Mouse (Mus musculus) myocyte (in vitro differentiated cells): ENCODE results near the gene Ddah2. TPM values are rescaled to one million over a fixed set of nuclear protein-coding genes. Genes with fewer than 3 reads are reported as not detected.

Experiments
- H3K27me3 ChIP-seq: one replicate; pipeline ENCODE4 v1.6.1; 2011; ENCODE audit not compliant: control insufficient read depth, insufficient read depth, insufficient read length
- H3K36me3 ChIP-seq: one replicate; pipeline ENCODE4 v1.6.1; 2011; ENCODE audit not compliant: control insufficient read depth, insufficient read depth
- H3K4me2 ChIP-seq: one replicate; pipeline ENCODE4 v1.6.1; 2011; ENCODE audit warnings: low read depth, control low read depth
- H3K4me3 ChIP-seq: one replicate; pipeline ENCODE4 v1.5.1; 2011; ENCODE audit warnings: mild to moderate bottlenecking, control low read depth, moderate library complexity
- H3K79me2 ChIP-seq: one replicate; pipeline ENCODE4 v1.6.1; 2011; ENCODE audit not compliant: control insufficient read depth, insufficient read depth
- H3ac ChIP-seq: one replicate; pipeline ENCODE4 v1.6.1; 2011; ENCODE audit not compliant: control insufficient read depth, insufficient read length
- CEBPB ChIP-seq: IDR thresholded peaks from 2 replicates; pipeline ENCODE4 v1.6.1; 2011; ENCODE audit warnings: mild to moderate bottlenecking, moderate library complexity; ENCODE audit not compliant: poor library complexity, insufficient read depth, severe bottlenecking
- E2F4 ChIP-seq: IDR thresholded peaks from one replicate; pipeline ENCODE4 v1.6.1; 2011; ENCODE audit warnings: mild to moderate bottlenecking, control low read depth, moderate library complexity; ENCODE audit not compliant: insufficient read depth
- MAX ChIP-seq: IDR thresholded peaks from one replicate; pipeline ENCODE4 v1.6.1; 2011; ENCODE audit warnings: low read depth, mild to moderate bottlenecking, control low read depth
- MYOD1 ChIP-seq, 3 experiments: IDR thresholded peaks; one replicate each; pipeline ENCODE4 v1.6.1; 2011; ENCODE audit warnings: control low read depth in 2 of 3, low read depth in 2 of 3, mild to moderate bottlenecking in 2 of 3, moderate library complexity in 1 of 3; ENCODE audit not compliant: insufficient read length in 2 of 3, control insufficient read depth in 1 of 3
- MYOG ChIP-seq, 3 experiments: IDR thresholded peaks; one replicate each; pipeline ENCODE4 v1.6.1; 2011; ENCODE audit warnings: control low read depth in 2 of 3, low read depth in 2 of 3, mild to moderate bottlenecking in 2 of 3; ENCODE audit not compliant: insufficient read length in 2 of 3, control insufficient read depth in 1 of 3, insufficient read depth in 1 of 3
- POLR2A ChIP-seq: IDR thresholded peaks from one replicate; pipeline ENCODE4 v1.6.1; 2011; ENCODE audit warnings: low read depth, mild to moderate bottlenecking, control low read depth, moderate library complexity; ENCODE audit not compliant: insufficient read length
- POLR2AphosphoS2 ChIP-seq: IDR thresholded peaks from one replicate; pipeline ENCODE4 v1.6.1; 2011; ENCODE audit warnings: low read depth, control low read depth; ENCODE audit not compliant: insufficient read length
- REST ChIP-seq: IDR thresholded peaks from one replicate; pipeline ENCODE4 v1.6.1; 2011; ENCODE audit warnings: mild to moderate bottlenecking, control low read depth, moderate library complexity; ENCODE audit not compliant: insufficient read depth, insufficient read length
- SRF ChIP-seq: IDR thresholded peaks from one replicate; pipeline ENCODE4 v1.6.1; 2011; ENCODE audit warnings: low read depth; ENCODE audit not compliant: control insufficient read depth, insufficient read length
- TCF12 ChIP-seq: IDR thresholded peaks from one replicate; pipeline ENCODE4 v1.6.1; 2011; ENCODE audit warnings: mild to moderate bottlenecking, control low read depth; ENCODE audit not compliant: poor library complexity, insufficient read depth, severe bottlenecking
- TCF3 ChIP-seq: IDR thresholded peaks from one replicate; pipeline ENCODE4 v1.6.1; 2011; ENCODE audit warnings: low read depth, control low read depth; ENCODE audit not compliant: insufficient read length
- USF1 ChIP-seq: IDR thresholded peaks from one replicate; pipeline ENCODE4 v1.6.1; 2011; ENCODE audit warnings: low read depth, mild to moderate bottlenecking, control low read depth, moderate library complexity
- polyA plus RNA-seq: library from polyadenylated mRNA; unstranded; fragments of >200 nt; fragmentation: generic; extraction: Trizol; gene quantifications from one replicate; pipeline ENCODE4 v1.2.1, GENCODE M21; 2012; ENCODE audit warnings: missing spikeins

The Ddah2 gene
- polyA plus RNA-seq, 1 experiment, result 101 TPM

DNA sequence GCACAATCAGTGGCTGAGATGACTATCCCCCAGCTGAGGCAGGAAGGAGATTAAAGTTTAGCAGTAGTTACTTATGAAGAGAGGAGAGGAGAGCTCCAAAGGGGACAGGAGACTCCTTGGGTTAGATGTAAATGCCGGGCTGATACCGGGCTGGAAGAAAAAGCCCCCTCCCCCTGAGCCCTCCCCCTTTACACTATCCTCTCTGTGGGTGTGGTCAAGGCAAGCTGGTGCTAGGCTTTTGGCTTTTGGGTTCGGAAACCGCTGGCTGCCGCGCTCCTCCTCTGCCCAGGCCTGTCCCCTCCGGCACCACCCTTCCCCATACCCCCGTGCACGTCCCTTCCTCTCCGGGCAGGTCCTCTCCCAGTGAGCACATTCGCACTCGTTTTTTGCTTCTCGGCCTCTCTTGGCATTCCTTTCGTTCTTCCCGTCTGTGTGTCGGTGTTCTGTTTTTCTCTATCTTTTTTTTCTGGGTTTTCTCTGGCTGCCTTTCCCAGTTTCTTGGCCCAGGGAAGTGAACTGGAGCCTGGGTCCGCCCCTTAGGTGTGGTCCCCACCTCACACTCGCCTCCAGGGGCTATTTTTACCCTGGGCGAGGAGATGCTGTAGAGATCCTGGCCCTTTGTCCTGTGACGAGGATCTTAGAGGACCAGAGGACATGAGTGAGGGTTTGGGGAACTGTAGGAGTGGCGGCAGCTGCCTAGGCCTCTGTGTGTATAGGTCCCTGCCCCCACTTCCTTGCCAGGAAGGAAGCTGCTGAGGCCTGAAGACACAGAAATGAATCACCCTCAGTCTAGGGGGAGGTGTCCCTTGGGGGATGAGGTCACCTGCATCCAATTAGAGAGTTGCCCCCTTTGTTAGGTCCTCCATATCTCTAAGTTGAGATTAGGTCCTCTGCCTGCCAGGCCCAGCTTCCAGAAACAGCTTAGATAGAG is 7.4 kb upstream of the Ddah2 start:
- peaks cover 47% of the 10 kb centered on the region for H3K79me2 ChIP-seq
- TF ChIP-seq POLR2A, result peak; percentile 65
- no peak for TF ChIP-seq REST
- no peak for TF ChIP-seq CEBPB
- peak; percentile 12 to 70 (median 40) for TF ChIP-seq MYOD1 (IDR thresholded peaks at IDR 0.05; ENCODE audit: control insufficient read depth in 1 of 3, insufficient read length in 2 of 3, low read depth in 2 of 3)
- TF ChIP-seq POLR2AphosphoS2, result peak; percentile 77
- peak in 1 of 3 experiments; percentile 60 for TF ChIP-seq MYOG (IDR thresholded peaks at IDR 0.05; ENCODE audit: control insufficient read depth in 1 of 3, insufficient read depth in 1 of 3, insufficient read length in 2 of 3, low read depth in 2 of 3)
- no peak for TF ChIP-seq E2F4
- H3K27me3 ChIP-seq, result no peaks in the 10 kb centered on the region
- H3K4me2 ChIP-seq, result peak overlapping the region; percentile 86
- peak overlapping the region; percentile 1 for H3ac ChIP-seq
- peaks cover 37% of the 10 kb centered on the region for H3K36me3 ChIP-seq
- H3K4me3 ChIP-seq, result peak overlapping the region; percentile 96

DNA sequence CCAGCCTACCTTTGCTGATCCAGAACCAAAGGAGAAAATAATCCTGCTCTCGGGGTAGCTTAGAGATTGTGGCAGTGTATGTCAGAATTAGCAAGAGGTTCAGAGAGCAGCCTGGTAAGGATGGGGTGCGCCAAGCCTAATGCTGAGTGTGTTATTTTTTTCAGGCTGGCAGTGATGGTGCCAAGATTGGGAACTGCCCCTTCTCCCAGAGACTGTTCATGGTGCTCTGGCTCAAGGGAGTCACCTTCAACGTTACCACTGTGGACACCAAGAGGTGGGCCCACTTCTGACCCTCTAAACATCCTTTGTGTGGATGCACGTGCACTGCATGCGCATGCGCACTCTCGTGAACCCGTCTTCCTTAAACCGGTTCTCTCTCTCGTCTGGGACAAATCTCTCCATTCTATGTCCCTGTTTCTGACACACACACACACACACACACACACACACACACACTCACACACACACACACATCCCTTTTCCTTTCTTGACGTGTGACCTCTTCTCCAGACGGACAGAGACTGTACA is 6.5 kb upstream of the Ddah2 start:
- H3K79me2 ChIP-seq, result peaks cover 47% of the 10 kb centered on the region
- peaks cover 37% of the 10 kb centered on the region for H3K36me3 ChIP-seq
- H3K4me2 ChIP-seq, result peak overlapping the region; percentile 86
- H3K4me3 ChIP-seq, result peak overlapping the region; percentile 96
- no peaks in the 10 kb centered on the region for H3K27me3 ChIP-seq
- peak overlapping the region; percentile 1 for H3ac ChIP-seq
- TF ChIP-seq REST (no peak), CEBPB (no peak), TCF3 (no peak), E2F4 (no peak), MYOG (IDR thresholded peaks at IDR 0.05; ENCODE audit: control insufficient read depth in 1 of 3, insufficient read depth in 1 of 3, insufficient read length in 2 of 3, low read depth in 2 of 3) (no peak), MAX (no peak), POLR2AphosphoS2 (no peak), TCF12 (no peak), POLR2A (no peak), USF1 (no peak), MYOD1 (IDR thresholded peaks at IDR 0.05; ENCODE audit: control insufficient read depth in 1 of 3, insufficient read length in 2 of 3, low read depth in 2 of 3) (no peak), SRF (no peak)

GRCm38 (mm10) chr17:35055691-35056495 is 2.9 kb upstream of the Ddah2 start:
- TF ChIP-seq SRF (no peak), USF1 (no peak), POLR2A (peak; percentile 5), E2F4 (no peak), TCF3 (no peak)
- Histone ChIP-seq H3ac (no peak overlapping the region), H3K4me3 (no peak overlapping the region), H3K36me3 (peaks cover 48% of the 10 kb centered on the region), H3K4me2 (no peak overlapping the region), H3K79me2 (peaks cover 42% of the 10 kb centered on the region), H3K27me3 (no peaks in the 10 kb centered on the region)

DNA sequence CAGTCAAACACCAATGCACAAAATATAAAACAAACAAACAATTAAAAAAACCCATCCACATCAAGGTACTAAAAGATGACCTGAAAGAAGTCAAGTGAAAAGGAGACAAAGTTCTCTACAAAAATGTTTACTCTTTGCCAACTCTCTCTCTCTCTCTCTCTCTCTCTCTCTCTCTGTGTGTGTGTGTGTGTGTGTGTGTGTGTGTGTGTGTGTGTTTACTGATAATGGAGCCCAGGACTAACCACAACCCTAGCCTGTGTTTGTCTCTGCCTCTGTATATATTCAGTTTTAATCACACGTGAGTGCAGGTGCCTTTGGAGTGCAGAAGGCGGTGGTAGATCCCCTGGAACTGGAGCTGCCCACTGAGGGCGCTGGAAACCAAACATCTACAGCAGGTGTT is 1.7 kb upstream of the Ddah2 start:
- TF ChIP-seq USF1 (no peak), MAX (no peak), CEBPB (no peak), E2F4 (no peak), MYOG (IDR thresholded peaks at IDR 0.05; ENCODE audit: control insufficient read depth in 1 of 3, insufficient read depth in 1 of 3, insufficient read length in 2 of 3, low read depth in 2 of 3) (no peak), POLR2AphosphoS2 (no peak), TCF3 (no peak), POLR2A (no peak), TCF12 (no peak), MYOD1 (IDR thresholded peaks at IDR 0.05; ENCODE audit: control insufficient read depth in 1 of 3, insufficient read length in 2 of 3, low read depth in 2 of 3) (no peak), REST (no peak), SRF (no peak)
- Histone ChIP-seq H3K4me3 (no peak overlapping the region), H3K79me2 (peaks cover 32% of the 10 kb centered on the region), H3K36me3 (peaks cover 47% of the 10 kb centered on the region), H3ac (no peak overlapping the region), H3K4me2 (no peak overlapping the region), H3K27me3 (no peaks in the 10 kb centered on the region)
